Mouse (Mus musculus) myocyte (in vitro differentiated cells): ENCODE results near the gene Psap. TPM values are rescaled to one million over a fixed set of nuclear protein-coding genes. Genes with fewer than 3 reads are reported as not detected.

Experiments
- H3K27me3 ChIP-seq: one replicate; pipeline ENCODE4 v1.6.1; 2011; ENCODE audit not compliant: control insufficient read depth, insufficient read depth, insufficient read length
- H3K36me3 ChIP-seq: one replicate; pipeline ENCODE4 v1.6.1; 2011; ENCODE audit not compliant: control insufficient read depth, insufficient read depth
- H3K4me2 ChIP-seq: one replicate; pipeline ENCODE4 v1.6.1; 2011; ENCODE audit warnings: low read depth, control low read depth
- H3K4me3 ChIP-seq: one replicate; pipeline ENCODE4 v1.5.1; 2011; ENCODE audit warnings: mild to moderate bottlenecking, control low read depth, moderate library complexity
- H3K79me2 ChIP-seq: one replicate; pipeline ENCODE4 v1.6.1; 2011; ENCODE audit not compliant: control insufficient read depth, insufficient read depth
- H3ac ChIP-seq: one replicate; pipeline ENCODE4 v1.6.1; 2011; ENCODE audit not compliant: control insufficient read depth, insufficient read length
- CEBPB ChIP-seq: IDR thresholded peaks from 2 replicates; pipeline ENCODE4 v1.6.1; 2011; ENCODE audit warnings: mild to moderate bottlenecking, moderate library complexity; ENCODE audit not compliant: poor library complexity, insufficient read depth, severe bottlenecking
- E2F4 ChIP-seq: IDR thresholded peaks from one replicate; pipeline ENCODE4 v1.6.1; 2011; ENCODE audit warnings: mild to moderate bottlenecking, control low read depth, moderate library complexity; ENCODE audit not compliant: insufficient read depth
- MAX ChIP-seq: IDR thresholded peaks from one replicate; pipeline ENCODE4 v1.6.1; 2011; ENCODE audit warnings: low read depth, mild to moderate bottlenecking, control low read depth
- MYOD1 ChIP-seq, 3 experiments: IDR thresholded peaks; one replicate each; pipeline ENCODE4 v1.6.1; 2011; ENCODE audit warnings: control low read depth in 2 of 3, low read depth in 2 of 3, mild to moderate bottlenecking in 2 of 3, moderate library complexity in 1 of 3; ENCODE audit not compliant: insufficient read length in 2 of 3, control insufficient read depth in 1 of 3
- MYOG ChIP-seq, 3 experiments: IDR thresholded peaks; one replicate each; pipeline ENCODE4 v1.6.1; 2011; ENCODE audit warnings: control low read depth in 2 of 3, low read depth in 2 of 3, mild to moderate bottlenecking in 2 of 3; ENCODE audit not compliant: insufficient read length in 2 of 3, control insufficient read depth in 1 of 3, insufficient read depth in 1 of 3
- POLR2A ChIP-seq: IDR thresholded peaks from one replicate; pipeline ENCODE4 v1.6.1; 2011; ENCODE audit warnings: low read depth, mild to moderate bottlenecking, control low read depth, moderate library complexity; ENCODE audit not compliant: insufficient read length
- POLR2AphosphoS2 ChIP-seq: IDR thresholded peaks from one replicate; pipeline ENCODE4 v1.6.1; 2011; ENCODE audit warnings: low read depth, control low read depth; ENCODE audit not compliant: insufficient read length
- REST ChIP-seq: IDR thresholded peaks from one replicate; pipeline ENCODE4 v1.6.1; 2011; ENCODE audit warnings: mild to moderate bottlenecking, control low read depth, moderate library complexity; ENCODE audit not compliant: insufficient read depth, insufficient read length
- SRF ChIP-seq: IDR thresholded peaks from one replicate; pipeline ENCODE4 v1.6.1; 2011; ENCODE audit warnings: low read depth; ENCODE audit not compliant: control insufficient read depth, insufficient read length
- TCF12 ChIP-seq: IDR thresholded peaks from one replicate; pipeline ENCODE4 v1.6.1; 2011; ENCODE audit warnings: mild to moderate bottlenecking, control low read depth; ENCODE audit not compliant: poor library complexity, insufficient read depth, severe bottlenecking
- TCF3 ChIP-seq: IDR thresholded peaks from one replicate; pipeline ENCODE4 v1.6.1; 2011; ENCODE audit warnings: low read depth, control low read depth; ENCODE audit not compliant: insufficient read length
- USF1 ChIP-seq: IDR thresholded peaks from one replicate; pipeline ENCODE4 v1.6.1; 2011; ENCODE audit warnings: low read depth, mild to moderate bottlenecking, control low read depth, moderate library complexity
- polyA plus RNA-seq: library from polyadenylated mRNA; unstranded; fragments of >200 nt; fragmentation: generic; extraction: Trizol; gene quantifications from one replicate; pipeline ENCODE4 v1.2.1, GENCODE M21; 2012; ENCODE audit warnings: missing spikeins

Gene Psap
- polyA plus RNA-seq, 1 experiment: 729 TPM

DNA sequence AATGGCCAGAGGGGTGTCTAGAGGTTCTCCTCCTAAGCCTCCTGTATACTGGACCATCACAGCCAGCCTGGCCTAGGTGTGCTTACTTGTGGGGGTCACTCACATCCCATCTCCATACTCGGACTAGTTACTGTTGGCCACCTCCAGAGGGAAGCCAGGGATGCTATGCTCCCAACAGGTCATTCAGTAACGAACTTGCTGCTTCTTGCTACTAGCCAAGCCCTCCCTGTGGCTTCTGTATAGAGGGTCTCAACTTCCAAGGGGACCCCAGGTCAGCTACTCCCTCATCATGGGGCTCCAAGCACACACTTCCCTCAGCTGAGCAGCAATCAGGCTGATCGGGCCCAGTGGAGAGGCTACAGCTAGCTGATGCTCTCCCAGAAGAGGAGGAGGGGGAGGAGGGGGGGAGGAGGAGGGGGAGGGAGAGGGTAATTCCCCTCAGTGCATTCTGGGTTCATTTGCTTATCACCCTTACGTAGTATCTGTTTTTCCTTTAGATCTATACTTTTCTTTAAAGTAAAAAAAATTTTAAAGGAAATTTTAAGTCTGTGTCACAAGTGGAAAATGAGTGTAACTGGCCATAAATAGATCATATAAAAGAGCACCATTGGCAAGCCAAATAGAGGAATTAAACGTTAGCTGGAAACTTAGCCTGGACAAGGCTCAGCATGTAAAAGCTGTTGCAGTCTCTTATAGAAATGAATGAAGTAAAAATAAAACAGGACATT is 72.8 kb downstream of the Psap start:
- H3K4me2 ChIP-seq: peak overlapping the region; percentile 69
- peak overlapping the region; percentile 1 for H3K4me3 ChIP-seq
- TF ChIP-seq MYOD1 (IDR thresholded peaks at IDR 0.05; ENCODE audit: control insufficient read depth in 1 of 3, insufficient read length in 2 of 3, low read depth in 2 of 3): no peak
- no peak for TF ChIP-seq REST
- no peak for TF ChIP-seq MYOG (IDR thresholded peaks at IDR 0.05; ENCODE audit: control insufficient read depth in 1 of 3, insufficient read depth in 1 of 3, insufficient read length in 2 of 3, low read depth in 2 of 3)
- no peak for TF ChIP-seq TCF12
- no peak for TF ChIP-seq MAX
- no peak for TF ChIP-seq USF1
- TF ChIP-seq SRF: no peak
- no peak for TF ChIP-seq POLR2A
- no peak for TF ChIP-seq TCF3
- no peak for TF ChIP-seq CEBPB
- no peak for TF ChIP-seq POLR2AphosphoS2
- TF ChIP-seq E2F4: no peak
- H3K36me3 ChIP-seq: no peaks in the 10 kb centered on the region
- no peaks in the 10 kb centered on the region for H3K27me3 ChIP-seq
- no peaks in the 10 kb centered on the region for H3K79me2 ChIP-seq
- H3ac ChIP-seq: no peak overlapping the region

- H3K36me3 ChIP-seq: no peaks in the 10 kb centered on the region
- H3K79me2 ChIP-seq: no peaks in the 10 kb centered on the region
- peak in 1 of 3 experiments; percentile 27 for TF ChIP-seq MYOG (IDR thresholded peaks at IDR 0.05; ENCODE audit: control insufficient read depth in 1 of 3, insufficient read depth in 1 of 3, insufficient read length in 2 of 3, low read depth in 2 of 3)
- TF ChIP-seq USF1: no peak
- TF ChIP-seq MYOD1 (IDR thresholded peaks at IDR 0.05; ENCODE audit: control insufficient read depth in 1 of 3, insufficient read length in 2 of 3, low read depth in 2 of 3): peak in 2 of 3 experiments; percentile 25 to 44
- H3K27me3 ChIP-seq: no peaks in the 10 kb centered on the region
- H3K4me3 ChIP-seq: peak overlapping the region; percentile 1
- H3ac ChIP-seq: no peak overlapping the region
- peak overlapping the region; percentile 69 for H3K4me2 ChIP-seq
Observed at GRCm38 (mm10) chr10:60350805-60351167, 73.4 kb downstream of the Psap start.

DNA sequence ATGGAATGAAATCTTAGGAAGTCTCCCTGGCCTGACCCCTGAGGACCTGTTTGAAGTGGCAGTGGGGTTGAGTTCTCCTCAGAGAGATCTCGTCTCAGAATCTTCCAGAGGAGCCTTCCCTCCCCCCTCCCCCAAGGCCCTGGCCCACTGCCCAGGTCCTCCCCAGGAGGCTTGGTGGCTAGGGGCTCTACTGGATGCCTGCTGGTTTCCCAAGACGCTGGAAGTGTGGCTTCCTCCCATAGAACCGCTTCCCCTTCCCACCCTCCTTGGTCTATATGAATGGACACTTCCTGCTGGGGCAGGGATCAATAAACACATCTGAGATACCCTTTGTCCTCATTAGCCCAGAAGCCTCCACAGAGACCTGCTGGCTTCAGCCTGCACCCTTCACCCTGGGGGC is 73.8 kb downstream of the Psap start:
- peak overlapping the region; percentile 69 for H3K4me2 ChIP-seq
- H3ac ChIP-seq: no peak overlapping the region
- no peaks in the 10 kb centered on the region for H3K36me3 ChIP-seq
- peak overlapping the region; percentile 1 for H3K4me3 ChIP-seq
- no peaks in the 10 kb centered on the region for H3K79me2 ChIP-seq
- no peak for TF ChIP-seq TCF12
- no peak for TF ChIP-seq MYOD1 (IDR thresholded peaks at IDR 0.05; ENCODE audit: control insufficient read depth in 1 of 3, insufficient read length in 2 of 3, low read depth in 2 of 3)
- TF ChIP-seq E2F4: no peak
- no peak for TF ChIP-seq TCF3
- TF ChIP-seq POLR2A: no peak
- TF ChIP-seq REST: no peak
- no peak for TF ChIP-seq MYOG (IDR thresholded peaks at IDR 0.05; ENCODE audit: control insufficient read depth in 1 of 3, insufficient read depth in 1 of 3, insufficient read length in 2 of 3, low read depth in 2 of 3)
- TF ChIP-seq POLR2AphosphoS2: no peak
- TF ChIP-seq USF1: no peak
- no peak for TF ChIP-seq MAX
- no peak for TF ChIP-seq SRF
- no peak for TF ChIP-seq CEBPB
- H3K27me3 ChIP-seq: no peaks in the 10 kb centered on the region

- TF ChIP-seq MYOD1 (IDR thresholded peaks at IDR 0.05; ENCODE audit: control insufficient read depth in 1 of 3, insufficient read length in 2 of 3, low read depth in 2 of 3) (peak; percentile 6 to 58 (median 48)), MYOG (IDR thresholded peaks at IDR 0.05; ENCODE audit: control insufficient read depth in 1 of 3, insufficient read depth in 1 of 3, insufficient read length in 2 of 3, low read depth in 2 of 3) (peak; percentile 35 to 77 (median 49)), REST (no peak), POLR2AphosphoS2 (no peak), USF1 (no peak), E2F4 (no peak), TCF12 (no peak), SRF (no peak), TCF3 (no peak), CEBPB (no peak), POLR2A (no peak), MAX (no peak)
- no peaks in the 10 kb centered on the region for H3K36me3 ChIP-seq
- H3ac ChIP-seq: no peak overlapping the region
- no peaks in the 10 kb centered on the region for H3K27me3 ChIP-seq
- H3K4me2 ChIP-seq: peak overlapping the region; percentile 69
- H3K4me3 ChIP-seq: no peak overlapping the region
- H3K79me2 ChIP-seq: no peaks in the 10 kb centered on the region
Observed at GRCm38 (mm10) chr10:60351761-60352455, 74.5 kb downstream of the Psap start.

Other genes starting within 250 kb of the Psap start
- gene Spock2, start 171.4 kb upstream of the Psap start, polyA plus RNA-seq: 6.8 TPM
- gene Chst3, start 58.4 kb upstream of the Psap start, polyA plus RNA-seq: 1.6 TPM
- 5.3 TPM for gene Vsir, start 69.2 kb downstream of the Psap start, polyA plus RNA-seq
- gene Gm17455, start 122.1 kb downstream of the Psap start, polyA plus RNA-seq: 20.5 TPM